8 mouse cellular contexts compared by ENCODE assay signal in the genomic region with DNA sequence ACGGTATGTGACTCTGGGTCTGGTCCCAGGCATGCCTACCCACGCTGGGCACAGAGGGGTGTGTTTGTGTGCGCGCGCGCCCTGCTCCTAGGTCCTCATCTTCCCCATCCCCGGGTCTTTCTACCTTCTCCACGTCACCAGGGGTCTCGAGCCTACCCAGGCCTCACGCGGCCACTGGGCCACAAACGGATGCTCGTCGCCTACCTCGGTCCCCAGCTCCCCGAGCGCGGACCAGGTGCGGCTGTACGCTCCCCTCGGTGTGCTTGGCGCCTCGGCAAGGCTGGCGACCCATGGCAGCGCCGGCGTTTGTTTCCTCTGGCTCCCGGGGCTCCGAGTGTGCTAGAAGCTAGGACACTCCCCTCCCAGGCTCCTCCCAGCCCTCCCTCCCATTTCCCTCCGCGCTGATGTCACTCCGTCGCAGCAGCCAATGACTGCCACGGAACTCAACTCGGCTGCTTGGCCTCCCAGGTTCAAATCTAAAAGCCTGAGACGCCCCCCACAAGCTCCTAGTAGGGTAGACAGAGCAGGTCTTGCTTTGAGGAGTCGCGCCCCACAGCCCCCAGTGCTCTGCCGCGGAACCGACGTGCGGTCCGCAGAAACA. TPM values are rescaled to one million over a fixed set of nuclear protein-coding genes. Genes with fewer than 3 reads are reported as not detected.
DNase-seq lines count a peak whose midpoint lies in the region; ATAC-seq and TF ChIP-seq lines count a peak whose summit lies in the region.

A gene (minus strand): TSS at position 398 of the 601 bp plus-strand sequence.

- H3K4me2 ChIP-seq in embryonic facial prominence, embryonic 14.5 days (ENCODE audit: low read depth, low read length): peak within 1 kb of the TSS; percentile 94
- peak within 1 kb of the TSS; percentile 93 for H3K4me2 ChIP-seq in limb, embryonic 13.5 days (replicated peaks)
- H3K4me2 ChIP-seq in midbrain, embryonic 15.5 days: peak within 1 kb of the TSS; percentile 76

- 0 out of 2 replicates have a peak, but pooled peaks cover 4% of the 10 kb centered on the region for H3K36me3 ChIP-seq in embryonic facial prominence, embryonic 14.5 days (ENCODE audit: control insufficient read depth, insufficient read depth, low read length)
- no peaks in the 10 kb centered on the region for H3K36me3 ChIP-seq in heart, adult 2 months (ENCODE audit: control insufficient read depth, insufficient read depth, low read length)
- H3K36me3 ChIP-seq in limb, embryonic 13.5 days: peaks cover 8% of the 10 kb centered on the region; the same call in 1 of the 2 replicates
- no peaks in the 10 kb centered on the region for H3K36me3 ChIP-seq in midbrain, embryonic 15.5 days (replicated peaks)

- H3K79me2 ChIP-seq in heart, adult 2 months (replicated peaks; ENCODE audit: control insufficient read depth, insufficient read depth, low read length): peaks cover 2% of the 10 kb centered on the region; the same call in 1 of the 2 replicates

- TF ChIP-seq POLR2A in bone marrow, adult 2 months (IDR thresholded peaks at IDR 0.05; ENCODE audit: borderline replicate concordance, control insufficient read depth, low read depth, low read length): peak; percentile 93
- peak; percentile 93 for TF ChIP-seq POLR2A in heart, adult 2 months (IDR thresholded peaks at IDR 0.05; ENCODE audit: insufficient read depth, low read depth, low read length)

- peaks cover 11% of the 10 kb centered on the region for H3K4me1 ChIP-seq in bone marrow, adult 2 months (ENCODE audit: control insufficient read depth, insufficient read depth, low read length)
- H3K4me1 ChIP-seq in embryonic facial prominence, embryonic 14.5 days (ENCODE audit: control insufficient read depth, insufficient read depth, low read length): peaks cover 29% of the 10 kb centered on the region
- peaks cover 13% of the 10 kb centered on the region for H3K4me1 ChIP-seq in heart, adult 2 months (ENCODE audit: control insufficient read depth, insufficient read depth, low read length)
- H3K4me1 ChIP-seq in limb, embryonic 13.5 days: peaks cover 52% of the 10 kb centered on the region
- H3K4me1 ChIP-seq in midbrain, embryonic 15.5 days: peaks cover 42% of the 10 kb centered on the region

- peak; percentile 95 for DNase-seq in A20 (ENCODE audit: low read depth, low spot score)
- peak; percentile 98 for DNase-seq in embryonic facial prominence, embryonic 14.5 days (ENCODE audit: low spot score)
- DNase-seq in heart, adult 2 months: peak; percentile 86 to 89
- peak; percentile 70 to 75 for DNase-seq in kidney, adult 8-10 months
- DNase-seq in spleen, adult 18-20 months: peak; percentile 67 to 72

- peak; percentile 69; the same call in 1 of the 2 replicates for TF ChIP-seq EP300 in heart, adult 2 months (IDR thresholded peaks at IDR 0.05; ENCODE audit: insufficient read depth, low read depth, low read length)

- H3K9ac ChIP-seq in embryonic facial prominence, embryonic 14.5 days (ENCODE audit: low read depth, low read length): peak within 1 kb of the TSS; percentile 91
- H3K9ac ChIP-seq in heart, adult 2 months (ENCODE audit: low read depth, low read length): peak within 1 kb of the TSS; percentile 98
- H3K9ac ChIP-seq in limb, embryonic 13.5 days: peak within 1 kb of the TSS; percentile 94
- peak within 1 kb of the TSS; percentile 92 for H3K9ac ChIP-seq in midbrain, embryonic 15.5 days

- H3K4me3 ChIP-seq in bone marrow, adult 2 months (replicated peaks; ENCODE audit: control insufficient read depth, low read depth, low read length): peak within 1 kb of the TSS; percentile 97
- peak within 1 kb of the TSS; percentile 71 for H3K4me3 ChIP-seq in embryonic facial prominence, embryonic 14.5 days (ENCODE audit: low read depth, low read length)
- H3K4me3 ChIP-seq in heart, adult 2 months: peak within 1 kb of the TSS; percentile 70
- H3K4me3 ChIP-seq in limb, embryonic 13.5 days: peak within 1 kb of the TSS; percentile 87
- H3K4me3 ChIP-seq in midbrain, embryonic 15.5 days: peak within 1 kb of the TSS; percentile 80

- under 1% methylated on average over 44 of the region's 44 CpGs for WGBS in bone marrow, adult 2 months
- under 1% methylated on average over 39 of the region's 44 CpGs for WGBS in embryonic facial prominence, embryonic 14.5 days
- WGBS in heart, adult 2 months: under 1% methylated on average over 44 of the region's 44 CpGs
- under 1% methylated on average over 44 of the region's 44 CpGs for WGBS in limb, embryonic 13.5 days
- under 1% methylated on average over 44 of the region's 44 CpGs for WGBS in midbrain, embryonic 15.5 days

- H3K27me3 ChIP-seq in embryonic facial prominence, embryonic 14.5 days (replicated peaks; ENCODE audit: control insufficient read depth, insufficient read depth, low read length): no peaks in the 10 kb centered on the region
- no peaks in the 10 kb centered on the region for H3K27me3 ChIP-seq in heart, adult 2 months (ENCODE audit: control insufficient read depth, insufficient read depth, low read length)
- H3K27me3 ChIP-seq in limb, embryonic 13.5 days: no peaks in the 10 kb centered on the region
- H3K27me3 ChIP-seq in midbrain, embryonic 15.5 days (replicated peaks): no peaks in the 10 kb centered on the region

- intact Hi-C loops in heart, adult 2 months (cut with DNase I): loop anchor here (1.0 to 2.0 kb wide), 4 partner anchors 41 to 56 kb away; a partner anchor contains a TSS

- H3K27ac ChIP-seq in bone marrow, adult 2 months (ENCODE audit: control insufficient read depth, insufficient read depth, low read depth, low read length, poor library complexity): peak within 1 kb of the TSS; percentile 97
- peak within 1 kb of the TSS; percentile 99 for H3K27ac ChIP-seq in embryonic facial prominence, embryonic 14.5 days (replicated peaks; ENCODE audit: low read depth, low read length)
- H3K27ac ChIP-seq in heart, adult 2 months: peak within 1 kb of the TSS; percentile 93
- H3K27ac ChIP-seq in limb, embryonic 13.5 days: peak within 1 kb of the TSS; percentile 99
- peak within 1 kb of the TSS; percentile 93 for H3K27ac ChIP-seq in midbrain, embryonic 15.5 days

- TF ChIP-seq CTCF in bone marrow, adult 2 months (IDR thresholded peaks at IDR 0.05; ENCODE audit: control insufficient read depth, insufficient read depth, low read length): no peak
- TF ChIP-seq CTCF in heart, adult 2 months (IDR thresholded peaks at IDR 0.05): no peak

- ATAC-seq in embryonic facial prominence, embryonic 14.5 days (ENCODE audit: low read depth): peak; percentile 86
- ATAC-seq in limb, embryonic 13.5 days (ENCODE audit: low FRiP score, low read depth): peak; percentile 85
- peak; percentile 87 for ATAC-seq in midbrain, embryonic 15.5 days (replicated peaks)

- H3K9me3 ChIP-seq in embryonic facial prominence, embryonic 14.5 days (ENCODE audit: control insufficient read depth, low read length): no peaks in the 10 kb centered on the region
- H3K9me3 ChIP-seq in limb, embryonic 13.5 days: no peaks in the 10 kb centered on the region
- no peaks in the 10 kb centered on the region for H3K9me3 ChIP-seq in midbrain, embryonic 15.5 days

RNA-seq across cellular contexts. Expression of the gene that starts here (rescaled TPM):
- polyA plus RNA-seq in bone marrow, adult 2 months (2011; ENCODE audit: insufficient read depth, insufficient read length, low replicate concordance, missing spikeins): 8.6 and 9.5 TPM in 2 replicates
- 39.3 and 51.0 TPM in 2 replicates for polyA plus RNA-seq in embryonic facial prominence, embryonic 14.5 days (2014; fragmentation: Nextera tagmentation; extraction: Ambion mirVana)
- total RNA-seq in heart, adult 2 months (2021): 10 to 100 TPM; 20.6 to 23.2 TPM
- polyA plus RNA-seq in heart, adult 2 months (2012; rRNA removed): 12.3 and 12.9 TPM in 2 replicates
- polyA plus RNA-seq in limb, embryonic 13.5 days (2015; fragmentation: Nextera tagmentation; extraction: Ambion mirVana): 96.6 and 102 TPM in 2 replicates
- 72.0 and 72.4 TPM in 2 replicates for polyA plus RNA-seq in midbrain, embryonic 15.5 days (2015; fragmentation: Nextera tagmentation; extraction: Ambion mirVana)

Comparison
In these comparisons a context has a peak if more than half of its experiments do, and no peak if none do; other contexts are left out.
1. Peak in every context shown above with its lines: DNase-seq, ATAC-seq, H3K4me3 ChIP-seq and H3K27ac ChIP-seq.